Mouse (Mus musculus): ENCODE measurements around the gene Foxj2.

DNA sequence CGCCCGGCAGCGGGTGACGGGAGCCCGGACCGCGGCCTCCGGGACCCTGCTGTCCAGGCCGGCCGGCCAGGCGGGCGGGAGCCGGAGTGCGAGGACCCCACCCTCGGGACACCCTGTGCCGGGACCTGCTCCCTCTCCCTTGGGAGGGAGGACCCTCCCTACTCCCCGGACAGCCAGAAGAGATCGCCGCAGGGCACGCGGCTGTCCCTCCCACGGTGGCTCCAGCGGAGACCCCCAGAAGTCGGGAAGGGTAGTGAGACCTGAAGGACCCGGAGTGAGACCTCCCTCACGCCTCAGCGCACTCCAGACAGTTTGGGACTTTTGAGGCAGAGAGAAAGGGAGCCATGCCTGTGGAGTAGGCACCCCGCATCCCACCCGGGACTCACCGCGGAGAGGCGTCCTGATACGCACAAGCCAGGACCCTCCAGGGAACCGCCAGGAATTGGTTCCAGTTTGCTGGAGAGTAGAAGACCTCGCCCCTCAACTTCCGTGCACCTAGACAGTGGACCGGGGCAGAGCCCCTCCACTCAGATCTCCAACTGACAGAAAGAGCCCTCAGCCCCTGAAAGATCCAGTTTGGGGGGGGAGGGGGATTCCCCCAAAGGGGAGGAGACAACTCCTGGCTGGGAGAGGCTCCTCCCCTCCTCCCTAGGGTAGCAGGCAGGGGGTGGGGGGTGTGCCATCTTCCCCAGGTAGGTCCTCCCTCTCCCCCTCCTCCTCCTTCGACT, 521 bp downstream of the Foxj2 start:
- TF ChIP-seq CTCF (IDR thresholded peaks at IDR 0.05; ENCODE audit: low read depth, low read length) (no peak), POLR2A (IDR thresholded peaks at IDR 0.05; ENCODE audit: extremely low read depth, insufficient read depth, low read length) (no peak)
